Mouse (Mus musculus) lung, postnatal 0 days (tissue): ENCODE data around the gene Cacna2d2. TPM values are rescaled to one million over a fixed set of nuclear protein-coding genes. Genes with fewer than 3 reads are reported as not detected.

ENCODE experiments used
- ATAC-seq: fragments of 200-750 bp; cut with Nextera tagmentation; 2 replicates; pipeline ENCODE4 v1.8.0; 2017; ENCODE audit warnings: moderate library complexity
- DNase-seq: peaks from one replicate; pipeline ENCODE4 v3.0.0-alpha.2; 2016; ENCODE audit warnings: low spot score
- H3K27ac ChIP-seq: fragments of 300-500 bp; sonication (generic); 2 replicates; pipeline ENCODE4 v1.5.1; 2014; ENCODE audit warnings: antibody characterized with exemption, mild to moderate bottlenecking, low read length, mixed read lengths
- H3K27me3 ChIP-seq: fragments of 300-500 bp; sonication (generic); replicated peaks from 2 replicates; pipeline ENCODE4 v1.6.1; 2014; ENCODE audit warnings: low read length, mixed read lengths; ENCODE audit not compliant: insufficient read depth
- H3K36me3 ChIP-seq: fragments of 300-500 bp; sonication (generic); 2 replicates; pipeline ENCODE4 v1.6.1; 2014; ENCODE audit warnings: low read length, mixed read lengths; ENCODE audit not compliant: insufficient read depth
- H3K4me1 ChIP-seq: fragments of 300-500 bp; sonication (generic); 2 replicates; pipeline ENCODE4 v1.6.1; 2014; ENCODE audit warnings: antibody characterized with exemption, low read depth, low read length, mixed read lengths; ENCODE audit not compliant: insufficient read depth
- H3K4me2 ChIP-seq: fragments of 300-500 bp; sonication (generic); replicated peaks from 2 replicates; pipeline ENCODE4 v1.6.1; 2014; ENCODE audit warnings: low read depth, mild to moderate bottlenecking, low read length, moderate library complexity, mixed read lengths
- H3K4me3 ChIP-seq: fragments of 300-500 bp; sonication (generic); 2 replicates; pipeline ENCODE4 v1.5.1; 2014; ENCODE audit warnings: low read depth, low read length
- H3K9ac ChIP-seq: fragments of 300-500 bp; sonication (generic); replicated peaks from 2 replicates; pipeline ENCODE4 v1.6.1; 2014; ENCODE audit warnings: low read depth, mild to moderate bottlenecking
- H3K9me3 ChIP-seq: fragments of 300-500 bp; sonication (generic); 2 replicates; pipeline ENCODE4 v1.6.1; 2016; ENCODE audit warnings: low read length, mixed read lengths
- CTCF ChIP-seq: IDR thresholded peaks from 2 replicates; pipeline ENCODE4 v1.5.1; 2016; ENCODE audit warnings: antibody characterized with exemption, mild to moderate bottlenecking
- EP300 ChIP-seq: IDR thresholded peaks from 2 replicates; pipeline ENCODE4 v1.6.1; 2016; ENCODE audit warnings: antibody characterized with exemption, mild to moderate bottlenecking, control low read depth
- WGBS: fragments of 180-500 bp; shearing (Covaris S2); extraction: QIAGEN DNeasy Blood & Tissue Kit; methylation state at CpG from one replicate; pipeline ENCODE4 v1.1.7; 2014; 5-methylcytosine and 5-hydroxymethylcytosine counted together
- polyA plus RNA-seq: library from polyadenylated mRNA; unstranded; fragments of >200 nt; fragmentation: Nextera tagmentation; extraction: Ambion mirVana; gene quantifications from 2 replicates; pipeline ENCODE4 v1.2.1, GENCODE M21; 2015

Cacna2d2 gene
- polyA plus RNA-seq, 1 experiment from 2014 or later = 0.04 TPM

DNA sequence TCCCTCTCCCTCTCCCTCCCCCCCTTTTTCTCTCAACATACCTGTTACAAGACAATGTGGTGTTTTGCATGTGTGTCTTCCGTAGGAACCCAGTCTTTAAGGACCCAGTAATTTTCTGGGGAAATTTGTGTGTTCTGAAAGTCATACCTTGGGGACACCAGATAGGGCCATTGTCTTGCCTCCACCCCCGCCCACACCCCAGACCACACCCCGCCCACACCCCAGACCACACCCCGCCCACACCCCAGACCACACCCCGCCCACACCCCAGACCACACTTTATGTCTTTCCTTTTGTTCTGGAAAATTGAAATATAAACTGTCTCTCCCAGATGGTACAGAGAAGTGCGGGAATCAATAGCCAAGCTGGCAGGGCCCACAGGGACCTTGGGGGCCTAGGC is 91.2 kb downstream of the Cacna2d2 start:
- Histone ChIP-seq H3K36me3 (no peaks in the 10 kb centered on the region), H3K9me3 (no peaks in the 10 kb centered on the region), H3K27me3 (no peaks in the 10 kb centered on the region), H3K9ac (no peak overlapping the region), H3K27ac (no peak overlapping the region), H3K4me2 (no peak overlapping the region), H3K4me3 (no peak overlapping the region), H3K4me1 (no peaks in the 10 kb centered on the region)
- 68% methylated on average over 6 of the region's 6 CpGs for WGBS
- TF ChIP-seq EP300 (no peak), CTCF (no peak)
- no peak for ATAC-seq
- DNase-seq = no peak

DNA sequence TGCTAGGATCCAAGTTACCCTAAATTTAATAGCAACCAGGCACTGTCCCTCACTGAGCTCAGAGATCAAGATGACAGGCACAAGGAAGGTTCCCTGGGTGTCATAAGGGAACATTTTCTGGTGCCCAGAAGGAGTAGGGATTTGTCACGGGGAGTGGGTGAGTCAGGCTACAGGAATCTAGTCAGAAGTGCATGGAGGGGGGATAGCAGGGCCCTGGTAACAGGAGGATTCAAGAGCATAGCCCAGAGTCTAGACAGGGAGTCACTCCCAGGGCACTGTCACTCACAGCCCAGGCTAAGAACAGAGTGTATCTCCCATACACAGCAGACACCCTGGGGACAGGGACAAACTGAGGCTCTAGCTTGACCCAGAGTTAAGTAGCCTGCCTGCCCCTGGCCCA is 94.1 kb downstream of the Cacna2d2 start:
- Histone ChIP-seq H3K36me3 (no peaks in the 10 kb centered on the region), H3K4me3 (no peak overlapping the region), H3K27ac (no peak overlapping the region), H3K27me3 (no peaks in the 10 kb centered on the region), H3K4me2 (no peak overlapping the region), H3K4me1 (no peaks in the 10 kb centered on the region), H3K9ac (no peak overlapping the region), H3K9me3 (no peaks in the 10 kb centered on the region)
- no peak for TF ChIP-seq EP300
- TF ChIP-seq CTCF = no peak
- ATAC-seq (no peak), DNase-seq (no peak)
- 33% methylated on average over 1 of the region's 1 CpGs for WGBS

- DNase-seq = no peak
- Histone ChIP-seq H3K9ac (no peak overlapping the region), H3K27me3 (no peaks in the 10 kb centered on the region), H3K4me1 (no peaks in the 10 kb centered on the region), H3K4me3 (no peak overlapping the region), H3K9me3 (no peaks in the 10 kb centered on the region), H3K27ac (no peak overlapping the region), H3K36me3 (no peaks in the 10 kb centered on the region), H3K4me2 (no peak overlapping the region)
- TF ChIP-seq CTCF (no peak), EP300 (no peak)
- no peak for ATAC-seq
- 76% methylated on average over 12 of the region's 12 CpGs for WGBS
Observed at GRCm38 (mm10) chr9:107494238-107494637, 94.8 kb downstream of the Cacna2d2 start.

DNA sequence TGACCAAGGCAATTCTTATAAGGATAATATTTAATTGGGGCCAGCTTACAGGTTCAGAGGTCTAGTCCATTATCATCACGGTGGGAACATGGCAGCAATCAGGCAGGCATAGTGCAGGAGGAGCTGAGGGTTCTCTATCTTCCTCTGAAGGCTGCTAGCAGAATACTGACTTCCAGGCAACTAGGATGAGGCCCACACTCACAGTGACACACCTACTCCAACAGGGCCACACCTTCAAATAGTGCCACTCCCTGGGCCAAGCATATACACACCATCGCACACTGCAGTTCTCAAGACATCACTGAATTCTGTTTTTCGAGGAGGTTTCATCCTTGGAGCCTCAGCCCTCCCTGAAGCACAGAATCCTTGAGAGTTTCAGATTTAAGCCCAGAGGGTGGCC is 96.9 kb downstream of the Cacna2d2 start:
- 64% methylated on average over 3 of the region's 3 CpGs for WGBS
- no peaks in the 10 kb centered on the region for H3K4me1 ChIP-seq
- no peaks in the 10 kb centered on the region for H3K27me3 ChIP-seq
- TF ChIP-seq CTCF = no peak
- no peak for TF ChIP-seq EP300
- H3K9ac ChIP-seq = no peak overlapping the region
- ATAC-seq (no peak), DNase-seq (no peak)
- H3K4me3 ChIP-seq = no peak overlapping the region
- H3K4me2 ChIP-seq = no peak overlapping the region
- H3K27ac ChIP-seq = no peak overlapping the region
- H3K9me3 ChIP-seq = no peaks in the 10 kb centered on the region
- no peaks in the 10 kb centered on the region for H3K36me3 ChIP-seq

DNA sequence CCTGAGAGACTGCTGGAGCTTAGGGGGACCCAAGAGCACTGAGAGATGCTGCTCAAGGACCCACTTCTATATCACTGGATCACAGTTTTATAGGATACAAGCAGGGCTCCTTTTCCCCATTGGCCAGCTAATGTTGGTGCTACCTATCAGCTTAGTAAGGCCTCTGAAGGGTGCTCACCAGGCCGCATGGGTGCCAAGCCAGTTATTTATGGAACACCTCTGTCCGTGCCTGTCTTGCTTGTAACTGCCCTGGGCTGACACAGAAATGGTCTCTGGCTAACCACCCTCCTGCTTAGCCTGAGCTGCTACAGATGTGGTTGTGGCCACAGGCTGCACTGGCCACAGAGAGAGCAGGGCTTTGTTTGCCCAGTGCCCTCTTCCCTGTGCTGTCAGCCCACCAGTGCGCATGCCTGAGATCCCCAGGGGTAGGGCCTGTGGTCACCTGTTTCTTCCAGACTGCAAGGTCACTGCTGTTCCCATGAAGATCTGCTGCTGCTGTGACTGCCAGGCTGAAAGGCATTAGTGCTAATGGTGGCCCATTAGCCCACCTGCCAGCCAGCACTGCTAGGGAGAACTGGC is 101.4 kb downstream of the Cacna2d2 start:
- Histone ChIP-seq H3K9ac (no peak overlapping the region), H3K4me2 (no peak overlapping the region), H3K4me3 (no peak overlapping the region), H3K9me3 (no peaks in the 10 kb centered on the region), H3K27me3 (no peaks in the 10 kb centered on the region), H3K36me3 (no peaks in the 10 kb centered on the region), H3K27ac (no peak overlapping the region), H3K4me1 (no peaks in the 10 kb centered on the region)
- ATAC-seq (no peak), DNase-seq (no peak)
- TF ChIP-seq CTCF = no peak
- no peak for TF ChIP-seq EP300
- WGBS = 82% methylated on average over 3 of the region's 3 CpGs

- WGBS = 80% methylated on average over 12 of the region's 12 CpGs
- Histone ChIP-seq H3K4me3 (no peak overlapping the region), H3K9me3 (no peaks in the 10 kb centered on the region), H3K36me3 (no peaks in the 10 kb centered on the region), H3K9ac (no peak overlapping the region), H3K4me1 (no peaks in the 10 kb centered on the region), H3K4me2 (no peak overlapping the region), H3K27ac (no peak overlapping the region), H3K27me3 (no peaks in the 10 kb centered on the region)
- DNase-seq = no peak
- no peak for ATAC-seq
- TF ChIP-seq CTCF (no peak), EP300 (no peak)
Observed at GRCm38 (mm10) chr9:107502131-107502846, 102.9 kb downstream of the Cacna2d2 start.
